Mouse (Mus musculus): ENCODE data around the gene Etv4. TPM values are rescaled to one million over a fixed set of nuclear protein-coding genes. Genes with fewer than 3 reads are reported as not detected.

Etv4 gene
- polyA plus RNA-seq (2016; fragmentation: Nextera tagmentation; extraction: Ambion mirVana), result 4.7 and 7.0 TPM in 2 replicates

DNA sequence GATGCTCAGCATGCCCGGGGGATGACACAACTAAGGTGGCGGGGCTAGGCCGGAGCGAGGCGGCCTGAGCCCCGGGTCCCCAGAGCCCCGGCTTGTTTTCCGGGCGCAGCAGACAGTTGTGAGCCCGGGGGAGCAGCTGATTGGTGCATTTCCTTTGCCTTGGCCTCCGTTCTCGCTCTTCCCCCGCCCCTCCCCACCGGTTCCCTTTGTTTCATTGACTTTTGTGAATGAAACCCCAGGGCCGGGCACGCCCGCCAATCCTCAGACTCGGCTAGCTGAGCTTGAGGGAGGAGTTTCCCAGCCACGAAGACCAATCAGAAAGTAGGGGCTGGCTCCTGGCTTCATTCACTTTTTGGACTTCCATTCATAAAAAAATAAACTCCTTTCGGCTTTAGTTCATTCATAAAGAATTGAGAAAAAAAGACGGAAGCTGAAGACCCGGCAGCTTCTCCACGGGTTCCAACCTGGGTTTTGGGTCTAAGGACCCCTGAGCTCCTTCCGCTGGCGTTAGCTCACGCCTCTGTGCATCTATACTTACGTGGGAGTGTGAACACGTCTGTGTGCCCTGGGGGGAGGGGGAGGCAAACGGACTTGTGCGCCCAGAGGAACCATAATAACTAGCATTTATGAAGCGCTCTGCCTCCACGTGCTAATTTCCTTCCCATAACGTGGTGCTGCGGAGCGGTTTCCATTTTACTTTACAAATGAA is at the start of gene Etv4:
Gene Etv4 (minus strand): TSS at position 229 of the 709 bp plus-strand sequence.
- ATAC-seq (ENCODE audit: low FRiP score), result peak; percentile 96
- Histone ChIP-seq H3K27me3 (peaks cover 95% of the 10 kb centered on the region), H3K9me3 (no peaks in the 10 kb centered on the region), H3K4me2 (peak within 1 kb of the TSS; percentile 89), H3K36me3 (replicated peaks) (no peaks in the 10 kb centered on the region), H3K4me3 (replicated peaks) (peak within 1 kb of the TSS; percentile 53), H3K27ac (peak within 1 kb of the TSS; percentile 66), H3K9ac (peak within 1 kb of the TSS; percentile 61), H3K4me1 (peaks cover 21% of the 10 kb centered on the region)
- under 1% methylated on average over 35 of the region's 35 CpGs for WGBS

- no peaks in the 10 kb centered on the region for H3K9me3 ChIP-seq
- no peak overlapping the region for H3K4me3 ChIP-seq (replicated peaks)
- peaks cover 10% of the 10 kb centered on the region; the same call in 1 of the 2 replicates for H3K4me1 ChIP-seq
- no peaks in the 10 kb centered on the region for H3K27me3 ChIP-seq
- no peak overlapping the region for H3K9ac ChIP-seq
- H3K27ac ChIP-seq, result peak overlapping the region; percentile 32; the same call in 1 of the 2 replicates
- no peaks in the 10 kb centered on the region for H3K36me3 ChIP-seq (replicated peaks)
- ATAC-seq (ENCODE audit: low FRiP score), result no peak
- no peak overlapping the region for H3K4me2 ChIP-seq
- 73% methylated on average over 7 of the region's 7 CpGs for WGBS
Measured at GRCm38 (mm10) chr11:101832001-101832400, 46.8 kb upstream of the Etv4 start.

GRCm38 (mm10) chr11:101830616-101831015 is 45.4 kb upstream of the Etv4 start:
- H3K27ac ChIP-seq, result no peak overlapping the region
- no peak overlapping the region for H3K9ac ChIP-seq
- H3K4me1 ChIP-seq, result peaks cover 10% of the 10 kb centered on the region; the same call in 1 of the 2 replicates
- H3K4me3 ChIP-seq (replicated peaks), result no peak overlapping the region
- H3K9me3 ChIP-seq, result no peaks in the 10 kb centered on the region
- H3K36me3 ChIP-seq (replicated peaks), result no peaks in the 10 kb centered on the region
- no peak for ATAC-seq (ENCODE audit: low FRiP score)
- WGBS, result 60% methylated on average over 8 of the region's 8 CpGs
- no peak overlapping the region for H3K4me2 ChIP-seq
- H3K27me3 ChIP-seq, result no peaks in the 10 kb centered on the region

GRCm38 (mm10) chr11:101830112-101830511 is 44.9 kb upstream of the Etv4 start:
- H3K4me2 ChIP-seq, result no peak overlapping the region
- ATAC-seq (ENCODE audit: low FRiP score), result no peak
- no peak overlapping the region; the same call in 1 of the 2 replicates for H3K9ac ChIP-seq

DNA sequence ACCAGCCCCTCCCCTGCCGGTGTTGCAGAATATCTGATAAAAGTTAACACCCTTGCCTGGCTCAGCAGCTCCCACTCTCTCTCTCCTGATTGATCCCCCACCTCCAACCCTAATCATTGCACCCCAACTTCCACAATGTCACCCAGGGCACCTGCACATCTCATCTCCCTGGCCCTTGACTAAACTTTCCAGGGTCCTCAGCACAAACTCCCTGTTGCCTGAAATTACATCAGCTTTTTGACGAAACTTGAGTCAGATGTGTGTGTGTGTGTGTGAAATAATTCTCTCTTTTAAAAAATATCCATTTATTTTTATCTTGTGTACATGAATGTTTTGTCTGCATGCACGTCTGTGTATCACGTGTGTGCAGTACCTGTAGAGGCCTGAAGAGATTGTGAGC is 43.5 kb upstream of the Etv4 start:
- Histone ChIP-seq H3K36me3 (replicated peaks) (no peaks in the 10 kb centered on the region), H3K27me3 (no peaks in the 10 kb centered on the region), H3K4me3 (replicated peaks) (no peak overlapping the region), H3K9ac (no peak overlapping the region), H3K4me1 (peaks cover 10% of the 10 kb centered on the region; the same call in 1 of the 2 replicates), H3K9me3 (no peaks in the 10 kb centered on the region), H3K27ac (no peak overlapping the region), H3K4me2 (no peak overlapping the region)
- no peak for ATAC-seq (ENCODE audit: low FRiP score)
- WGBS, result 89% methylated on average over 4 of the region's 4 CpGs

More at GRCm38 (mm10) chr11:101830112-101830511, 44.9 kb upstream of the Etv4 start:
- H3K27ac ChIP-seq, result peak overlapping the region; percentile 51; the same call in 1 of the 2 replicates
- 30% methylated on average over 10 of the region's 10 CpGs for WGBS
- H3K9me3 ChIP-seq, result no peaks in the 10 kb centered on the region
- peaks cover 10% of the 10 kb centered on the region; the same call in 1 of the 2 replicates for H3K4me1 ChIP-seq
- no peaks in the 10 kb centered on the region for H3K27me3 ChIP-seq
- no peak overlapping the region for H3K4me3 ChIP-seq (replicated peaks)
- H3K36me3 ChIP-seq (replicated peaks), result no peaks in the 10 kb centered on the region

GRCm38 (mm10) chr11:101823210-101823609 is 38.0 kb upstream of the Etv4 start:
- Histone ChIP-seq H3K27ac (no peak overlapping the region), H3K4me1 (no peaks in the 10 kb centered on the region), H3K9me3 (peaks cover 5% of the 10 kb centered on the region; the same call in 1 of the 2 replicates), H3K4me2 (no peak overlapping the region), H3K36me3 (replicated peaks) (no peaks in the 10 kb centered on the region), H3K4me3 (replicated peaks) (no peak overlapping the region), H3K27me3 (no peaks in the 10 kb centered on the region), H3K9ac (no peak overlapping the region)
- no peak for ATAC-seq (ENCODE audit: low FRiP score)
- 86% methylated on average over 3 of the region's 3 CpGs for WGBS

GRCm38 (mm10) chr11:101820899-101821298 is 35.7 kb upstream of the Etv4 start:
- no peak overlapping the region for H3K27ac ChIP-seq
- WGBS, result 49% methylated on average over 11 of the region's 11 CpGs
- H3K4me1 ChIP-seq, result no peaks in the 10 kb centered on the region
- H3K9ac ChIP-seq, result no peak overlapping the region
- 0 out of 2 replicates have a peak, but pooled peaks cover 5% of the 10 kb centered on the region for H3K27me3 ChIP-seq
- ATAC-seq (ENCODE audit: low FRiP score), result no peak
- H3K36me3 ChIP-seq (replicated peaks), result no peaks in the 10 kb centered on the region
- H3K4me2 ChIP-seq, result no peak overlapping the region
- peaks cover 5% of the 10 kb centered on the region; the same call in 1 of the 2 replicates for H3K9me3 ChIP-seq
- no peak overlapping the region for H3K4me3 ChIP-seq (replicated peaks)

DNA sequence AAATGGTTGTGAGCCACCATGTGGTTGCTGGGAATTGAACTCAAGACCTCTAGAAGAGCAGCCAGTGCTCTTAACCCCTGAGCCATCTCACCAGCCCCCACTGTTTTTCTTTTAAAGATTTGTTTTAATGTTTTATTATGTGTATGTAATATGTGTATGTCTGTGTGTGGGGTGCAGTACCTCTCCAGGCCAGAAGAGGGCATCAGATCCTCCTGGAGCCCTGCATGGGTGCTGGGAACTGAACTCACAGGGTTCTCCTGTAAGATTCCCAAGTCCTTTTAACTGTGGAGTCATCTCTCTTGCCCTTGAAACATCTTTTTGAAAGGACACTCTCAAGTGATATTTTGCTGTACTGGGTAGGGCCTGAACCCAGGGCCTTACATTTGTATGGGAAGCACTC is 34.7 kb upstream of the Etv4 start:
- H3K9me3 ChIP-seq, result peaks cover 5% of the 10 kb centered on the region; the same call in 1 of the 2 replicates
- peaks cover 15% of the 10 kb centered on the region; the same call in 1 of the 2 replicates for H3K27me3 ChIP-seq
- H3K4me2 ChIP-seq, result no peak overlapping the region
- no peaks in the 10 kb centered on the region for H3K36me3 ChIP-seq (replicated peaks)
- H3K9ac ChIP-seq, result no peak overlapping the region
- H3K4me3 ChIP-seq (replicated peaks), result no peak overlapping the region
- H3K27ac ChIP-seq, result no peak overlapping the region
- peaks cover 3% of the 10 kb centered on the region for H3K4me1 ChIP-seq
- no peak for ATAC-seq (ENCODE audit: low FRiP score)

GRCm38 (mm10) chr11:101815103-101816085 is 30.2 kb upstream of the Etv4 start:
- no peaks in the 10 kb centered on the region for H3K36me3 ChIP-seq (replicated peaks)
- peak overlapping the region; percentile 52; the same call in 1 of the 2 replicates for H3K4me2 ChIP-seq

DNA sequence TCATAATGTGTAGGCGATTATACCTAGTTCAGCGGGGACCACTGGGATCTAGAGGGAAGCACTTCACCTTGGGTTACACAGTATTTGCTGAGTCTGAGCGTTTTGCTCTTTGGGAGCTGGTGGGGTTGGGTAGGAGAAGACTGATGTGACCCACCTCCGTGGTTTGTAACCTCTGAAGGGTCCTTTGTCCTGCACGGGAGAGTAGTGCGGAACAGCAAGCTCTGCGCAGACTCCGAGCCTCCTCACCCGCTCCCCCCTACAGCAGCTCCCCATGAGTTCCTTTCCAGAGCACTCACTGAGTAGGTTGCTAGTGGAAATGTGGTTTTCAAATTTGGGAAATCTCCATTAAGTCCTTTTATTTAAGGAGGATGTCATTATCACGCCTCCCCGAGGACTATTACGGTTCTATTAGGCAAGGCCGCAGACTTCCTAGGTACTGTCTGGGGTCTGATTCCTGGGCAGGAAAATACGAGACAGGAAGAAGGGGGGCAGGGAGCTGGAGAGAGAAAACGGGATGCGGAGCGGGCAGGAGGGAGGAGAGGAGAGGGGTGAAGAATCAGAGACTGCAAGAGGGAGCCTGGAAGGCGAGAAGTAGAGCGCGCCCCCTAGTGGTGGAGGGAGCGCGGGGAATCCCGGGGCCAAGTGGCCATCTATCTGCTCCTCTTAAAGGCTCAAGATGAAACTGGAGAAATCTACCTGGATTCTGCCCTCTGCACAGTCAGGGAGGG is 29.4 kb upstream of the Etv4 start:
- ATAC-seq (ENCODE audit: low FRiP score), result peak; percentile 60; the same call in 1 of the 2 replicates
- Histone ChIP-seq H3K27me3 (peaks cover 42% of the 10 kb centered on the region), H3K36me3 (replicated peaks) (no peaks in the 10 kb centered on the region), H3K4me1 (peaks cover 7% of the 10 kb centered on the region), H3K4me2 (peak overlapping the region; percentile 52), H3K27ac (no peak overlapping the region), H3K9ac (peak overlapping the region; percentile 45; the same call in 1 of the 2 replicates), H3K4me3 (replicated peaks) (peak overlapping the region; percentile 22), H3K9me3 (no peaks in the 10 kb centered on the region; the same call in 1 of the 2 replicates)
- 9% methylated on average over 23 of the region's 23 CpGs for WGBS

More at GRCm38 (mm10) chr11:101815103-101816085, 30.2 kb upstream of the Etv4 start:
- Histone ChIP-seq H3K4me1 (peaks cover 7% of the 10 kb centered on the region), H3K27me3 (peaks cover 34% of the 10 kb centered on the region), H3K9me3 (peaks cover 5% of the 10 kb centered on the region; the same call in 1 of the 2 replicates), H3K4me3 (replicated peaks) (no peak overlapping the region), H3K27ac (no peak overlapping the region), H3K9ac (no peak overlapping the region)
- ATAC-seq (ENCODE audit: low FRiP score), result no peak
- WGBS, result 25% methylated on average over 22 of the region's 22 CpGs

DNA sequence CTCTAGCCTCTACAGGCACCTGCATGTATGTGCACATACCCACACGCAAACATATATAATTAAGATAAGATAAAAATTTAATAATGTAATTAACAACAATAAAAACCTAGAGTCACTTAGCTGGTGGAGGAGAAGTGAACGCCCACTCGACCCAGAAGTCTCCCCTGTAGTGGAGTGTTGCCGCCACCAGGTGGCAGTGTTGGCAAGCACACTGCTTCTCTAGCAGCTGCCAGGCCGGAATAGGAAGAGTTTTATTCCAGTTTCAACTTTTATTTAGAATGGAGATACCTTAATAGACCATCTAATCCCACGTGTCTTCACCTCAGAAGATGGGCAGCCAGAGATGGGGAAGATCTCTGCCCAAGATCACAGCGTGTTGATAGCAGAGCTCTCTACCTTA is 28.1 kb upstream of the Etv4 start:
- Histone ChIP-seq H3K4me1 (peaks cover 7% of the 10 kb centered on the region), H3K36me3 (replicated peaks) (no peaks in the 10 kb centered on the region), H3K9me3 (no peaks in the 10 kb centered on the region), H3K27ac (no peak overlapping the region), H3K9ac (no peak overlapping the region), H3K27me3 (peaks cover 46% of the 10 kb centered on the region), H3K4me2 (no peak overlapping the region), H3K4me3 (replicated peaks) (no peak overlapping the region)
- no peak for ATAC-seq (ENCODE audit: low FRiP score)
- WGBS, result 3% methylated on average over 7 of the region's 7 CpGs
